Mouse (Mus musculus) kidney, adult 2 months (tissue): ENCODE results near the gene Brpf1.

Experiments
- CTCF ChIP-seq: fragments of 200-500 bp; conservative IDR thresholded peaks from 2 replicates; pipeline ENCODE4 v1.5.1; 2011; ENCODE audit warnings: low read depth, mild to moderate bottlenecking, control low read depth, low read length, moderate library complexity, mixed read lengths; ENCODE audit not compliant: insufficient read depth, insufficient read length
- POLR2A ChIP-seq: fragments of 200-500 bp; IDR thresholded peaks from one replicate; pipeline ENCODE4 v1.6.1; 2011; ENCODE audit warnings: low read depth, low read length, control low read depth

GRCm38 (mm10) chr6:113296046-113296445 is 10.9 kb upstream of the Brpf1 start:
- TF ChIP-seq POLR2A (no peak), CTCF (no peak)
